Mouse (Mus musculus) gastrocnemius, adult 2 months (tissue): ENCODE data around the gene Kazn. TPM values are rescaled to one million over a fixed set of nuclear protein-coding genes. Genes with fewer than 3 reads are reported as not detected.

ENCODE experiments used
- DNase-seq: peaks from one replicate; pipeline ENCODE4 v3.0.0; 2022
- H3K27ac ChIP-seq: fragments of 200-600 bp; 2 replicates; pipeline ENCODE4 v1.8.1; 2022; ENCODE audit warnings: mild to moderate bottlenecking
- H3K4me3 ChIP-seq: fragments of 200-600 bp; 2 replicates; pipeline ENCODE4 v1.8.1; 2022; ENCODE audit warnings: mild to moderate bottlenecking, moderate library complexity
- CTCF ChIP-seq: fragments of 200-600 bp; IDR thresholded peaks from 2 replicates; pipeline ENCODE4 v1.8.1; 2022; ENCODE audit warnings: antibody characterized with exemption, mild to moderate bottlenecking, moderate library complexity
- intact Hi-C: fragments of 180-260 bp; cut with DNase I; formaldehyde crosslinking; loops from one replicate; pipeline ENCODE4 v1.15.1; 2025
- total RNA-seq, 2 experiments: library from RNA; stranded (reverse); gene quantifications; 2 replicates each; pipeline ENCODE4 v1.2.3; 2021

The Kazn gene
- total RNA-seq, 2 experiments from 2014 or later, result 1.5 to 2.3 TPM

GRCm38 (mm10) chr4:142143290-142143689, 95.9 kb downstream of the Kazn start:
- intact Hi-C loops, result no loop called here
- TF ChIP-seq CTCF, result no peak
- no peak for DNase-seq
- Histone ChIP-seq H3K4me3 (no peak overlapping the region), H3K27ac (no peak overlapping the region)

- DNase-seq, result no peak
- no peak overlapping the region for H3K27ac ChIP-seq
- intact Hi-C loops, result no loop called here
- TF ChIP-seq CTCF, result no peak
- no peak overlapping the region for H3K4me3 ChIP-seq
Measured at GRCm38 (mm10) chr4:142139729-142140128, 99.5 kb downstream of the Kazn start.

- no peak overlapping the region for H3K4me3 ChIP-seq
- DNase-seq, result no peak
- no peak for TF ChIP-seq CTCF
- intact Hi-C loops, result no loop called here
- no peak overlapping the region for H3K27ac ChIP-seq
Measured at GRCm38 (mm10) chr4:142138356-142139099, 100.7 kb downstream of the Kazn start.

- Histone ChIP-seq H3K4me3 (no peak overlapping the region), H3K27ac (no peak overlapping the region)
- intact Hi-C loops, result no loop called here
- no peak for TF ChIP-seq CTCF
- no peak for DNase-seq
Measured at GRCm38 (mm10) chr4:142136766-142137503, 102.3 kb downstream of the Kazn start.

GRCm38 (mm10) chr4:142135515-142135914, 103.7 kb downstream of the Kazn start:
- intact Hi-C loops, result no loop called here
- no peak for TF ChIP-seq CTCF

GRCm38 (mm10) chr4:142130162-142130561, 109.0 kb downstream of the Kazn start:
- Histone ChIP-seq H3K27ac (no peak overlapping the region), H3K4me3 (no peak overlapping the region)
- intact Hi-C loops, result no loop called here
- DNase-seq, result no peak
- no peak for TF ChIP-seq CTCF

More at GRCm38 (mm10) chr4:142135515-142135914, 103.7 kb downstream of the Kazn start:
- Histone ChIP-seq H3K4me3 (no peak overlapping the region), H3K27ac (no peak overlapping the region)
- DNase-seq, result no peak

GRCm38 (mm10) chr4:142127275-142127788, 111.9 kb downstream of the Kazn start:
- Histone ChIP-seq H3K27ac (0 out of 2 replicates have a peak overlapping the region, but pooled peaks have one; percentile 20), H3K4me3 (no peak overlapping the region)
- intact Hi-C loops, result no loop called here
- no peak for TF ChIP-seq CTCF
- DNase-seq, result no peak

- DNase-seq, result no peak
- Histone ChIP-seq H3K4me3 (no peak overlapping the region), H3K27ac (0 out of 2 replicates have a peak overlapping the region, but pooled peaks have one; percentile 20)
- intact Hi-C loops, result no loop called here
- TF ChIP-seq CTCF, result no peak
Measured at GRCm38 (mm10) chr4:142126641-142127274, 112.4 kb downstream of the Kazn start.

- no peak for TF ChIP-seq CTCF
- H3K4me3 ChIP-seq, result no peak overlapping the region
- no peak for DNase-seq
- intact Hi-C loops, result no loop called here
- no peak overlapping the region for H3K27ac ChIP-seq
Measured at GRCm38 (mm10) chr4:142121164-142121563, 118.0 kb downstream of the Kazn start.

GRCm38 (mm10) chr4:142118522-142118921, 120.7 kb downstream of the Kazn start:
- Histone ChIP-seq H3K27ac (no peak overlapping the region), H3K4me3 (no peak overlapping the region)
- intact Hi-C loops, result no loop called here
- DNase-seq, result no peak
- TF ChIP-seq CTCF, result no peak

GRCm38 (mm10) chr4:142117993-142118392, 121.2 kb downstream of the Kazn start:
- Histone ChIP-seq H3K27ac (no peak overlapping the region), H3K4me3 (no peak overlapping the region)
- no peak for DNase-seq
- TF ChIP-seq CTCF, result no peak
- intact Hi-C loops, result no loop called here

- no peak for DNase-seq
- Histone ChIP-seq H3K27ac (no peak overlapping the region), H3K4me3 (no peak overlapping the region)
- peak; percentile 77 for TF ChIP-seq CTCF
- intact Hi-C loops, result loop anchor here (1.0 kb wide), 1 partner anchor 31 kb away; no protein-coding TSS in a partner anchor
Measured at GRCm38 (mm10) chr4:142113306-142113705, 125.9 kb downstream of the Kazn start.
